Mouse (Mus musculus) intestine, embryonic 16.5 days (tissue): ENCODE data around the gene Khk. TPM values are rescaled to one million over a fixed set of nuclear protein-coding genes. Genes with fewer than 3 reads are reported as not detected.

Source experiments
- ATAC-seq: fragments of 200-750 bp; cut with Nextera tagmentation; 2 replicates; pipeline ENCODE4 v1.8.0; 2017; ENCODE audit warnings: moderate TSS enrichment, moderate library complexity
- H3K27ac ChIP-seq: fragments of 300-500 bp; sonication (generic); 2 replicates; pipeline ENCODE4 v1.5.1; 2014; ENCODE audit warnings: mild to moderate bottlenecking, low read length
- H3K27me3 ChIP-seq: fragments of 300-500 bp; sonication (generic); replicated peaks from 2 replicates; pipeline ENCODE4 v1.6.1; 2014; ENCODE audit warnings: low read length, control low read depth, mixed read lengths; ENCODE audit not compliant: control insufficient read depth, insufficient read depth
- H3K36me3 ChIP-seq: fragments of 300-500 bp; sonication (generic); 2 replicates; pipeline ENCODE4 v1.6.1; 2014; ENCODE audit warnings: low read length, control low read depth; ENCODE audit not compliant: control insufficient read depth, insufficient read depth
- H3K4me1 ChIP-seq: fragments of 300-500 bp; sonication (generic); 2 replicates; pipeline ENCODE4 v1.6.1; 2014; ENCODE audit warnings: low read length, control low read depth, mixed read lengths; ENCODE audit not compliant: control insufficient read depth, insufficient read depth
- H3K4me2 ChIP-seq: fragments of 300-500 bp; sonication (generic); 2 replicates; pipeline ENCODE4 v1.6.1; 2014; ENCODE audit warnings: low read depth, low read length, control low read depth
- H3K4me3 ChIP-seq: fragments of 300-500 bp; sonication (generic); 2 replicates; pipeline ENCODE4 v1.5.1; 2014; ENCODE audit warnings: mild to moderate bottlenecking, low read length
- H3K9ac ChIP-seq: fragments of 300-500 bp; sonication (generic); 2 replicates; pipeline ENCODE4 v1.6.1; 2014; ENCODE audit warnings: low read depth, low read length
- H3K9me3 ChIP-seq: fragments of 300-500 bp; sonication (generic); 2 replicates; pipeline ENCODE4 v1.6.1; 2016; ENCODE audit warnings: low read length, control low read depth; ENCODE audit not compliant: control insufficient read depth
- WGBS: fragments of 180-500 bp; shearing (Covaris S2); extraction: QIAGEN DNeasy Blood & Tissue Kit; methylation state at CpG from one replicate; pipeline ENCODE4 v1.1.7; 2014; 5-methylcytosine and 5-hydroxymethylcytosine counted together
- polyA plus RNA-seq: library from polyadenylated mRNA; unstranded; fragments of >200 nt; fragmentation: Nextera tagmentation; extraction: Ambion mirVana; gene quantifications from 2 replicates; pipeline ENCODE4 v1.2.1, GENCODE M21; 2015

Gene Khk
- polyA plus RNA-seq, 1 experiment from 2014 or later = 26.9 TPM

DNA sequence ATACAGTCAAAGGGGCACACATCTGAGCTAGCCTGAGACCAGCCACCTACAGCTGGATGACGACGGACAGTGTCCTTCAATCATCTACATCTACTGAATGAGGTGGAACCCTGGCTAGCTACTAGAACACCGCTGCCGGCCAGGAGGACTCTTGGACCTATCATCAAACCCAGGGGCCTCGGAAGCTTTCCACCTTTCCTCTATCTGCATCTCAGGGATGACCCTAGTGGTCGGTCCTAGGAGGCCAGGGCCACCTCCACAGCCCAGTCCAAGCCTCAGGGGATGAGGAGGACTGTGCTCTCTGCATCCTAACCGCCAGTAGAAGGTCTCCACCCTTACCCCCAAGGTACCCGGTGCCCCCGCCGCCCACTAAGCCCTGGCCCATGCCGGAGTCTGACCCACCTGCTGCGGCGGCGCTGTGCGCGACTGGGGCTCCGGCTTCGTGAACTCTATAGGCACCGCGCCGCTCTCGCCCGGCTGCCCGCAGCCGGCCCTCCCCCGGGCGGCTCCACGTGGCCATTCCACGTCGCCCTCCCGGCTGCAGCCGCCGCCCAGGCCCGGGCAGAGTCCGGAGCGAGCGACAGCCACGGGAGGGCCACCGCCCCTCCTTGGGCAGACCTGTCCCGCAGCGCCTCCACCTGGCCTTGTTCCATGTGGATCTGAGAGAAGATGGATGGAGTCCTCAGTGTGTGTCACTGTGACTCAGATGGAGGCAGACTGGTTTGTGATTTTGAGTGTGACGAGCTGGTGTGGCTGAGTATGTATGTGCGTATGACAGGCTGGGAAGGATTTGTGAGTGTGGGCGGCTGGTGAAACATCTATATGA, 23.9 kb downstream of the Khk start, which contains the start of gene Cgref1:
TSS of gene Cgref1 (minus strand) at position 636 of the 826 bp plus-strand sequence.
- no peaks in the 10 kb centered on the region for H3K9me3 ChIP-seq
- peaks cover 16% of the 10 kb centered on the region for H3K4me1 ChIP-seq
- no peaks in the 10 kb centered on the region for H3K27me3 ChIP-seq
- H3K4me3 ChIP-seq = peak within 1 kb of the TSS; percentile 55
- peak; percentile 77 for ATAC-seq
- H3K36me3 ChIP-seq = no peaks in the 10 kb centered on the region
- WGBS = 6% methylated on average over 44 of the region's 44 CpGs
- H3K4me2 ChIP-seq = peak within 1 kb of the TSS; percentile 90
- peak within 1 kb of the TSS; percentile 82 for H3K27ac ChIP-seq
- peak within 1 kb of the TSS; percentile 76 for H3K9ac ChIP-seq

DNA sequence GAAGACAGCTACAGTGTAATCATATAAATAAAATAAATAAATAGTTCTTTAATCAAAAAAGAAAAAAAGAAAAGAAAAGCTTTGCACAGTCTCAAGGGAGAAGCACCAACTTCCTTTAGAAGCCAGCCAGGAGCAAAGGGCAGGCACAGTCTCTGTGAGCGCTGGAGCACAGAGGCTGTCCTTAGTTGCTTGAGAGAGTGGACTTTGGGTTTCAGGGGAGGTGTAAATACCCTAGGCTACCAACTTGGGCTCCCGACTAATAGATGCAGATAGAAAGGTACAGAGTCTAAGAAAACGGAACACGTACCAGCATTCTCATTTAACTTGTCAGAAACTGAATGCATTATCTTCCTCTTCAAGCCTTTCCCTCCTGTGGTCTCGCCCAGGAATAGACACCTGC, 27.4 kb downstream of the Khk start:
- peak overlapping the region; percentile 94 for H3K27ac ChIP-seq
- H3K4me1 ChIP-seq = peaks cover 20% of the 10 kb centered on the region
- H3K27me3 ChIP-seq = no peaks in the 10 kb centered on the region
- H3K9ac ChIP-seq = peak overlapping the region; percentile 79
- no peak overlapping the region for H3K4me3 ChIP-seq
- H3K9me3 ChIP-seq = no peaks in the 10 kb centered on the region
- peak; percentile 62 for ATAC-seq
- peaks cover 9% of the 10 kb centered on the region; the same call in 1 of the 2 replicates for H3K36me3 ChIP-seq
- 62% methylated on average over 5 of the region's 5 CpGs for WGBS
- H3K4me2 ChIP-seq = peak overlapping the region; percentile 94

DNA sequence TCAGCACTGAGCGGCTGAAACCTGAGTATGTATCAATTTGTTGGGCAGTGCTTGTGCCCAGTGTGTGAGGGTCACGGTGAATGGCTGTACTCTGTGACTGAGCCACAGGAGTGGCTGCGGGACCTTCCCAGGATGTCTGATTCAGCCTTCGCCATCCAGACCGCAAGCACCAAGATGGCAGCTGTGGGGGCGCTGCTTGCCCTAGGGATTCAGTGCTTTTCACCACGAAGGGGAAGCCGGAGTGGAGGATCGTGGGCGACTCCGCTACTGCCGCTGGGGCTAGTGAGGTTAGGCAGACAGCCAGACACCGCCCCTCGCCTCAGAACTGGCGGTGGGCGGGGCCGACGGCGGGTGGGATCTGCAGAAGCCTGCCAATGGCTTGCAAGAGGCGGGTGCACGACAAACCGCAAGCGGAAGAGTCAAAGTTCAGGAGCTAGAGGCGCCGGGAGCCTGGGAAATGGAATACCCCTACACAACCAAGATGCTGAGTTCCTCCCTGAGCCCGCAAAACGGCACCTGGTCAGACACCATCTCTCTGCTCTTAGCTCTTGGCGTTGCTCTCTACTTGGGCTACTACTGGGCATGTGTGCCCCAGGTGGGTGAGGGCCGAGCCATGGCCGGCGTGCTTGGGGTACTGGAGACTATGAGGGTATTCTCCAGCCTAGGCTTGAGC, 28.6 kb downstream of the Khk start:
- peak; percentile 84 for ATAC-seq
- peak overlapping the region; percentile 94 for H3K27ac ChIP-seq
- peaks cover 20% of the 10 kb centered on the region for H3K4me1 ChIP-seq
- peak overlapping the region; percentile 79 for H3K9ac ChIP-seq
- peak overlapping the region; percentile 63 for H3K4me3 ChIP-seq
- H3K27me3 ChIP-seq = no peaks in the 10 kb centered on the region
- under 1% methylated on average over 31 of the region's 31 CpGs for WGBS
- H3K36me3 ChIP-seq = peaks cover 17% of the 10 kb centered on the region
- H3K9me3 ChIP-seq = no peaks in the 10 kb centered on the region
- H3K4me2 ChIP-seq = peak overlapping the region; percentile 94

DNA sequence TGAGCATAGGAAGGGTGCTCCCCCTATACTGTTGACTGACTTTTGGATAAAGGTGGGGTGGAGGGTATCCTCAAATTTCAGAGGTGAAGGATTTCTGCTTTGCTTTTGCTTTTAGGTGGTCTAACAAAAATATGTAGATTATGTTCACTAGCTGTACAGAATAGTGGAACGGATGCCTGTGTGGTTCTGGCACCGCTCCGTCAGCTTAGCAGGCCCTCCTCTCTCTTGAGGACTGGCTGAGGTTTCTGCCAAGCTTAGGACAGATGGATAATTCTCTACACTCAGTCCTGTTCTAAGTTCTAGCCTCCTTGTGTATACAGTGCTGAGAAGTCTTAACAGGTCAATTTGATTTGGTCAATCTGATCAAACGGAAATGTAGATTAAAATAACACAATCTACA, 29.2 kb downstream of the Khk start:
- WGBS = 50% methylated on average over 4 of the region's 4 CpGs
- Histone ChIP-seq H3K27me3 (no peaks in the 10 kb centered on the region), H3K4me1 (peaks cover 14% of the 10 kb centered on the region), H3K9me3 (no peaks in the 10 kb centered on the region), H3K36me3 (peaks cover 24% of the 10 kb centered on the region), H3K9ac (peak overlapping the region; percentile 79), H3K4me2 (peak overlapping the region; percentile 94), H3K27ac (peak overlapping the region; percentile 21), H3K4me3 (peak overlapping the region; percentile 63)
- ATAC-seq = no peak

DNA sequence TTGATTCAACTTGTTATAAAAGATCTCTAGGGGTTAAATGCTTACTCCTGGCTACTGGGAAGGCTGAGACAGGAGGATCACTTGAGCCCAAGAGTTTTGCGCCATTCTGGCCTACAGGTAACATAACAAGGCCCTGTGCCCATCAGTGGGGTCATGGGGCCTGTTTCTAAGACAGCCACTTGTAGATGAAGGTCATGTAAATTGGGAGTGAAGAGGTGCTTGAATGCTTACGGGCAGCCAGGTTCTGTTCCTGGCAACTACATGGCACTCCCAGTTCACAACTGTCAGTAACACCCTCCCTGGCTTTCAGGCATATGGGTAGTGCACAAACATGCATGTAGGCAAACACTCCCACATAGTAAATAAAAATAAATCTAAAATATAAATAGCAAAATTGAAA, 29.7 kb downstream of the Khk start:
- Histone ChIP-seq H3K4me1 (peaks cover 10% of the 10 kb centered on the region), H3K36me3 (peaks cover 27% of the 10 kb centered on the region), H3K9ac (no peak overlapping the region), H3K27me3 (no peaks in the 10 kb centered on the region), H3K4me3 (peak overlapping the region; percentile 63), H3K27ac (no peak overlapping the region), H3K9me3 (no peaks in the 10 kb centered on the region), H3K4me2 (peak overlapping the region; percentile 94)
- no peak for ATAC-seq
- whole genome bisulfite sequencing = 84% methylated on average over 2 of the region's 2 CpGs

DNA sequence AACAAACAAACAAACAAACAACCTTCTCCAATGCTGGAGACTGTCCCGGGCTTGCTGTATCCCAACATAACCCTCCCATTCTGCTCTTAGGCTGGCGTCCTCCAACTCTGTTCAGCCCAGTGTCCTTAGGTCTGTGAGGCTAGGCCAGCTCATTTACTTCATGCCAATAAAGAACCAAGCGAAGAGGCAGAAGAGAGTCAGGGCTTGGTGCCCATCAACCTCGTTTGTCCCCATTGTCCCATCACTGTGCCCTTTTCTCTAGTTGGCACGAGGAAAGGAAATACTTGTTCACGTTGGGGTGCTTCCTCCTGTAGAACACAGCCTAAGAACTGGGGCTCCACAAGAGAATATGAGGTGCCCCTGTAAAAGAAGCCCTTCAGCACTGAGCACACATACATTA, 30.5 kb downstream of the Khk start:
- Histone ChIP-seq H3K36me3 (peaks cover 29% of the 10 kb centered on the region), H3K27ac (no peak overlapping the region), H3K4me1 (peaks cover 10% of the 10 kb centered on the region), H3K9ac (no peak overlapping the region), H3K4me2 (no peak overlapping the region), H3K4me3 (no peak overlapping the region), H3K9me3 (no peaks in the 10 kb centered on the region), H3K27me3 (no peaks in the 10 kb centered on the region)
- no peak for ATAC-seq
- 80% methylated on average over 6 of the region's 6 CpGs for WGBS

DNA sequence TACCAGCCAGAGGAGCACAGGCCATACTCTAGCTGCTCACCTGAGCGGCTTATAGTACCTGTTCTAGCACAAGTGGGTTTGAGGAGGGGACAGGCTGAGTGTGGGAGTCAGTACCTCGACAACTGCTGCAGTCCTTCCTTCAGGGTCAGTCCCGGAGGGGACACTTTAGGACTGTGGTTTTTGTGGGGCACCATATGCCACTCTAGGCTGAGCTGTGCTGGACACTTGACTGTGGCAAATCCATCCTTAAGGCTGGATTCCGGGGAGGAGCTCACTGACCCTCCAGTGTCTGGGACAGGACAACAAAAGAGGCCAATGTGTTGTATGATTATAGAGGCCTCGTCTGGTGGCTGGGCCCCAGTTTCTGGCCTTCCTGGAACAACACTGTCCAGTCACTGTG, 31.3 kb downstream of the Khk start:
- Histone ChIP-seq H3K27ac (no peak overlapping the region), H3K4me2 (no peak overlapping the region), H3K9ac (no peak overlapping the region), H3K4me1 (peaks cover 11% of the 10 kb centered on the region), H3K36me3 (peaks cover 29% of the 10 kb centered on the region), H3K4me3 (no peak overlapping the region), H3K9me3 (no peaks in the 10 kb centered on the region), H3K27me3 (no peaks in the 10 kb centered on the region)
- 85% methylated on average over 5 of the region's 5 CpGs for WGBS
- ATAC-seq = no peak

DNA sequence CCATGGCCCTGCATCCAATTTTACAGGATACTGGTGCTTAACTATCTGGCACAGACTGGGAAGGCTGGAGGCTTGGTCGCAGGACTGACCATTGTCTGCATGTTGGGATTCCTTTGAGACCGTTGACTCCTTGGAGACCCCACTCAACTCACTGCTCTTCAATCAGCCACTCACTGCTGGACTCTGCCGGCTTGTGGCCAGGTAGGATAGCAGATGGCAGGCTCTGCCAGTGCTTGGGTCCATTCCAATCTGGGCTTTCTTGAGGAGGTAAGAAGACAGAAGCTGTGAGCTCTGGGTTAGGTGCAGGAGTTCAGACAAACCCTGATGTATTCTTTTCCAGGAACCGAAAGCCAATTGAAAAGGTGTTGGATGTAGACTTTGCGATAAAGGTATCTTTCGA, 32.8 kb downstream of the Khk start:
- Histone ChIP-seq H3K9me3 (no peaks in the 10 kb centered on the region), H3K4me2 (no peak overlapping the region), H3K27me3 (no peaks in the 10 kb centered on the region), H3K4me1 (peaks cover 21% of the 10 kb centered on the region), H3K9ac (no peak overlapping the region), H3K36me3 (peaks cover 35% of the 10 kb centered on the region), H3K27ac (no peak overlapping the region), H3K4me3 (no peak overlapping the region)
- no peak for ATAC-seq
- WGBS = 94% methylated on average over 6 of the region's 6 CpGs

DNA sequence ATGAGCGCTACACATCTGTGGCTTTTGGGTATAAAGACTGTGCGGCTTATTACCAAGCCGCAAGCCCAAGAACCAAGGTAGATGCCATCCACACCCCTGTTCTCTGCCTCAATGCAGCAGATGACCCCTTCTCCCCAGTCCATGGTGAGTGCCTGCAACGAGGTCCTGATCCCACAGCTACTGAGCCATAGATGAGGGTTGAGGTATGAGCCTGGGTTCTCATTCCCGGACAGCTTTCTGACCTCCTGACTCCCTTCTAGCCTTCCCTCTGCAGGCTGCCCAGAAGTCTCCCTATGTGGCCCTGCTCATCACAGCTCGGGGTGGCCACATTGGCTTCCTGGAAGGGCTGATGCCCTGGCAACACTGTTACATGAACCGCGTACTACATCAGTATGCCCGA, 33.3 kb downstream of the Khk start:
- no peak overlapping the region for H3K9ac ChIP-seq
- peaks cover 23% of the 10 kb centered on the region for H3K4me1 ChIP-seq
- no peaks in the 10 kb centered on the region for H3K9me3 ChIP-seq
- ATAC-seq = no peak
- H3K27ac ChIP-seq = no peak overlapping the region
- no peak overlapping the region for H3K4me3 ChIP-seq
- no peaks in the 10 kb centered on the region for H3K27me3 ChIP-seq
- WGBS = 94% methylated on average over 9 of the region's 9 CpGs
- H3K4me2 ChIP-seq = no peak overlapping the region
- peaks cover 35% of the 10 kb centered on the region for H3K36me3 ChIP-seq
